Mouse (Mus musculus): ENCODE results near the gene Vmn1r204. TPM values are rescaled to one million over a fixed set of nuclear protein-coding genes. Genes with fewer than 3 reads are reported as not detected.

The Vmn1r204 gene
- polyA plus RNA-seq (2014; fragmentation: Illumina TruSeq; extraction: RNeasy Lipid Tissue Mini Kit (QIAGEN cat#74804); ENCODE audit: low read depth, low replicate concordance): not detected

DNA sequence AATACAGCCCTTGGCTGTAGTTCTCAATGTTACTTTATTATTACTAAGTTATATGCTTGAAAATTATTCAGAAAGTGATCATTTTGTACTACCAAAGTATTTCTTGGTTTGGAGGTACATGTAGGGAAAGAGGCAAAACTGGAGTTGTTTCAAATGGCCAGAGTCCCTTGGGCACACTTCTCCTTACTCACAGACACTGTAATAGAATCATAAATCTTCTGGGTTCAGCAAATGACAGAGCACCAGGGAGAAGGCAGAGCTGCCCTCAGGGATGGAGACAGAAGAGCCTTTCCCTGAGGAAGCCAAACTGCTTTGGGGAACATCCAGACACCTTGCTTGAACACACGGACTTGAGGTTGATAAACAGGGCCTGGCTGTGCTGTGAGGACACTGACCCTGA, at the start of gene Vmn1r204:
Gene Vmn1r204 (plus strand): TSS at position 301 of the 400 bp plus-strand sequence.

DNA sequence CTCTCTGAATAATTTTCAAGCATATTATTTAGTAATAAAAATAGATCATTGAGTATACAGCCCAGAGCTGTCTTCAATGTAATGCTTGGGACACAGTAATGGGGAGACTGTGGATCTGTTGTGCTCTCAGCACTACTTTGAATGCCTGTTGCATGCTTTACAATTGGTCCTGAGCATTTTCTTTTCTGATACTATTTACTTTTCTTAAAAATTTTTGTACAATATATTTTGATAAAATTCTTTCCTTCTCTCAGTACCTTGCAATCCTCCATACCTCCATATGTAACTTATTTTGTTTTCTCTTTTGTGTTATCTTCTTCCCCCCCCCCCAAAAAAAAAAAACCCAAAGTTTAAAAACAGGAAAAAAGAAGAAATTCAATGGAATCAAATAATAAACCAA, 47.7 kb upstream of the Vmn1r204 start, which contains the start of gene Vmn1r202:
Gene Vmn1r202 (minus strand): TSS at position 101 of the 400 bp plus-strand sequence.

DNA sequence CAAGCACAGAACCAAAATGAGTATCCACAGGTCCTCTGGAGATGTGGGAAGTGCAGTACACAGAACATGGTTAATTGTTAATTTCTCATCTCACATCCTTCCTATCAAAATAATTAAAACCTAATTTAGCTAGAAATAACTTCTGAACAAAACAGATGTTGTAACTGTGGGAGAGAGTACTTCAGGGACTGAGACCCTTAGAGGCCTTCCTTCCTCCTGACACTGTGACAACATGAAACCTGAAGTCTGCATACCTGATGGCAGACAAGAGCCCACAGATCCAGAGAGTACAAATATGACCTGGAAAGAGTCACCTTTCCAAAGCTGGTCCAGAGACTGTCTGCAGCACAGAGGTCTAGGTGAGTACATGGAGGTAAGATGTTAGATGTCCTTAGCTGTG, 35.2 kb upstream of the Vmn1r204 start, which contains the start of gene Vmn1r203:
Gene Vmn1r203 (plus strand): TSS at position 301 of the 400 bp plus-strand sequence.

DNA sequence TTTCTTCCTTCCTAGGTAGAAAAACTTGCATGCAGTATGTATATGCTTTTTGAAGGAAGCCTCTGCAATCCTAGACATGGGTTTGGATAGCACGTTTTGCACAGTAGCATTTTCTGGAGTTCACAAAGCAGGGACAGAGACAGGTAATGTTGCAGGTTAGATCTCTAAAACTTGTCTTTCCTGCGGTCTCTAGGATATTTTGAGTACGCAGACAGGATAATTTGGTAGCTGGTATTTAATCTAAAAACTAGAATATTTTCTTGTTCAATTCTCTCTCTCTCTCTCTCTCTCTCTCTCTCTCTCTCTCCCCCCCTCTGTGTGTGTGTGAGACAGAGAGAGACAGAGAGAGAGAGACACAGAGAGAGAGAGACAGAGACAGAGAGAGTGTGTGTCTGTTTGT, 39.9 kb downstream of the Vmn1r204 start, which contains the start of gene Vmn1r205:
Gene Vmn1r205 (minus strand): TSS at position 101 of the 400 bp plus-strand sequence.

Other genes starting within 250 kb of the Vmn1r204 start
- gene Vmn1r197, start 228.6 kb upstream of the Vmn1r204 start, polyA plus RNA-seq (2014; fragmentation: Illumina TruSeq; extraction: RNeasy Lipid Tissue Mini Kit (QIAGEN cat#74804); ENCODE audit: low read depth, low replicate concordance): not detected
- gene Vmn1r198, start 202.8 kb upstream of the Vmn1r204 start, polyA plus RNA-seq (2014; fragmentation: Illumina TruSeq; extraction: RNeasy Lipid Tissue Mini Kit (QIAGEN cat#74804); ENCODE audit: low read depth, low replicate concordance): not detected
- not detected for gene Vmn1r199, start 173.4 kb upstream of the Vmn1r204 start, polyA plus RNA-seq (2014; fragmentation: Illumina TruSeq; extraction: RNeasy Lipid Tissue Mini Kit (QIAGEN cat#74804); ENCODE audit: low read depth, low replicate concordance)
- gene Vmn1r200, start 162.8 kb upstream of the Vmn1r204 start, polyA plus RNA-seq (2014; fragmentation: Illumina TruSeq; extraction: RNeasy Lipid Tissue Mini Kit (QIAGEN cat#74804); ENCODE audit: low read depth, low replicate concordance): not detected
- not detected for gene Vmn1r201, start 81.3 kb upstream of the Vmn1r204 start, polyA plus RNA-seq (2014; fragmentation: Illumina TruSeq; extraction: RNeasy Lipid Tissue Mini Kit (QIAGEN cat#74804); ENCODE audit: low read depth, low replicate concordance)
- gene Vmn1r202, start 47.8 kb upstream of the Vmn1r204 start, polyA plus RNA-seq (2014; fragmentation: Illumina TruSeq; extraction: RNeasy Lipid Tissue Mini Kit (QIAGEN cat#74804); ENCODE audit: low read depth, low replicate concordance): not detected
- not detected for gene Vmn1r203, start 35.1 kb upstream of the Vmn1r204 start, polyA plus RNA-seq (2014; fragmentation: Illumina TruSeq; extraction: RNeasy Lipid Tissue Mini Kit (QIAGEN cat#74804); ENCODE audit: low read depth, low replicate concordance)
- not detected for gene Vmn1r205, start 39.8 kb downstream of the Vmn1r204 start, polyA plus RNA-seq (2014; fragmentation: Illumina TruSeq; extraction: RNeasy Lipid Tissue Mini Kit (QIAGEN cat#74804); ENCODE audit: low read depth, low replicate concordance)
- gene Vmn1r206, start 71.1 kb downstream of the Vmn1r204 start, polyA plus RNA-seq (2014; fragmentation: Illumina TruSeq; extraction: RNeasy Lipid Tissue Mini Kit (QIAGEN cat#74804); ENCODE audit: low read depth, low replicate concordance): not detected
- not detected for gene Vmn1r207-ps, start 176.4 kb downstream of the Vmn1r204 start, polyA plus RNA-seq (2014; fragmentation: Illumina TruSeq; extraction: RNeasy Lipid Tissue Mini Kit (QIAGEN cat#74804); ENCODE audit: low read depth, low replicate concordance)
- not detected for gene Vmn1r208, start 224.2 kb downstream of the Vmn1r204 start, polyA plus RNA-seq (2014; fragmentation: Illumina TruSeq; extraction: RNeasy Lipid Tissue Mini Kit (QIAGEN cat#74804); ENCODE audit: low read depth, low replicate concordance)

All from testis, adult 10 weeks (tissue).